Comparison of ENCODE assay signal across 30 mouse cellular contexts in genomic region chrX:141933899-141934298, GRCm38 (mm10). TPM values are rescaled to one million over a fixed set of nuclear protein-coding genes. Genes with fewer than 3 reads are reported as not detected.
DNase-seq lines count a peak whose midpoint lies in the region; ATAC-seq and TF ChIP-seq lines count a peak whose summit lies in the region.
"Had no signal": no experiment of that assay in that cellular context is flagged by ENCODE, and none has a peak within 500 bp of the region (broad histone marks: within the 10 kb centered on the region; RNA-seq: fewer than 3 reads in every experiment).

No protein-coding gene starts in this region.

- H3K4me3 ChIP-seq in kidney, postnatal 0 days (replicated peaks; ENCODE audit: low read depth, low read length), result no peak overlapping the region
- H3K4me3 ChIP-seq in heart, embryonic 11.5 days (ENCODE audit: low read depth, low read length), result no peak overlapping the region
- H3K4me3 ChIP-seq: heart, embryonic 15.5 days; hindbrain, embryonic 12.5 days; limb, embryonic 12.5 days; liver, embryonic 15.5 days; midbrain, embryonic 10.5 days; midbrain, embryonic 15.5 days; neural tube, embryonic 12.5 days had no signal

- no peaks in the 10 kb centered on the region for H3K4me1 ChIP-seq in kidney, postnatal 0 days (replicated peaks; ENCODE audit: insufficient read depth, low read length)
- H3K4me1 ChIP-seq in heart, embryonic 11.5 days (ENCODE audit: control insufficient read depth, insufficient read depth, low read length), result no peaks in the 10 kb centered on the region
- H3K4me1 ChIP-seq: heart, embryonic 15.5 days; hindbrain, embryonic 12.5 days; limb, embryonic 12.5 days; liver, embryonic 15.5 days; midbrain, embryonic 10.5 days; midbrain, embryonic 15.5 days; neural tube, embryonic 12.5 days had no signal

- no peak overlapping the region for H3K9ac ChIP-seq in kidney, postnatal 0 days (ENCODE audit: low read depth, low read length)
- no peak overlapping the region for H3K9ac ChIP-seq in heart, embryonic 11.5 days (ENCODE audit: low read depth, low read length)
- H3K9ac ChIP-seq: heart, embryonic 15.5 days; hindbrain, embryonic 12.5 days; limb, embryonic 12.5 days; liver, embryonic 15.5 days; lung, embryonic 14.5 days; midbrain, embryonic 15.5 days; neural tube, embryonic 12.5 days had no signal

- H3K4me2 ChIP-seq in kidney, postnatal 0 days (ENCODE audit: low read length), result no peak overlapping the region
- no peak overlapping the region for H3K4me2 ChIP-seq in heart, embryonic 11.5 days
- H3K4me2 ChIP-seq: heart, embryonic 15.5 days; hindbrain, embryonic 12.5 days; limb, embryonic 12.5 days; liver, embryonic 15.5 days; lung, embryonic 14.5 days; midbrain, embryonic 15.5 days; neural tube, embryonic 12.5 days had no signal

- WGBS in kidney, postnatal 0 days, result 39% methylated on average over 6 of the region's 6 CpGs
- 56% methylated on average over 6 of the region's 6 CpGs for WGBS in heart, embryonic 11.5 days (ENCODE audit: insufficient replicate concordance)

- no peaks in the 10 kb centered on the region for H3K9me3 ChIP-seq in kidney, postnatal 0 days (replicated peaks; ENCODE audit: low read length)
- no peaks in the 10 kb centered on the region for H3K9me3 ChIP-seq in heart, embryonic 11.5 days (replicated peaks; ENCODE audit: control insufficient read depth, low read length)
- H3K9me3 ChIP-seq: heart, embryonic 15.5 days; hindbrain, embryonic 12.5 days; limb, embryonic 12.5 days; liver, embryonic 15.5 days; midbrain, embryonic 10.5 days; midbrain, embryonic 15.5 days; neural tube, embryonic 12.5 days had no signal

- H3K27ac ChIP-seq in kidney, postnatal 0 days, result no peak overlapping the region
- no peak overlapping the region for H3K27ac ChIP-seq in heart, embryonic 11.5 days (ENCODE audit: low read depth, low read length)
- H3K27ac ChIP-seq: heart, embryonic 15.5 days; hindbrain, embryonic 12.5 days; limb, embryonic 12.5 days; liver, embryonic 15.5 days; midbrain, embryonic 10.5 days; midbrain, embryonic 15.5 days; neural tube, embryonic 12.5 days had no signal

- no peaks in the 10 kb centered on the region for H3K27me3 ChIP-seq in kidney, postnatal 0 days (ENCODE audit: insufficient read depth, low read length)
- no peaks in the 10 kb centered on the region for H3K27me3 ChIP-seq in heart, embryonic 11.5 days (ENCODE audit: control insufficient read depth, insufficient read depth, low read length)
- H3K27me3 ChIP-seq: heart, embryonic 15.5 days; neural tube, embryonic 12.5 days had no signal

- no peaks in the 10 kb centered on the region for H3K36me3 ChIP-seq in kidney, postnatal 0 days (ENCODE audit: insufficient read depth, low read length)
- H3K36me3 ChIP-seq in heart, embryonic 11.5 days (ENCODE audit: control insufficient read depth, insufficient read depth, low read length), result no peaks in the 10 kb centered on the region
- H3K36me3 ChIP-seq: heart, embryonic 15.5 days; hindbrain, embryonic 12.5 days; limb, embryonic 12.5 days; liver, embryonic 15.5 days; midbrain, embryonic 10.5 days; midbrain, embryonic 15.5 days; neural tube, embryonic 12.5 days had no signal

- no peak for ATAC-seq in kidney, postnatal 0 days (replicated peaks; ENCODE audit: low FRiP score, low read depth)
- ATAC-seq in heart, embryonic 11.5 days (replicated peaks; ENCODE audit: insufficient number of reproducible peaks, low FRiP score, low TSS enrichment), result no peak
- ATAC-seq: activated CD4-positive, CD25-positive, alpha-beta regulatory T cell, adult 4 months; intestine, embryonic 16.5 days; midbrain, embryonic 15.5 days had no signal

- TF ChIP-seq CTCF in kidney, postnatal 0 days (IDR thresholded peaks at IDR 0.05; ENCODE audit: low read depth), result no peak

- DNase-seq in kidney, postnatal 0 days (ENCODE audit: low spot score), result peak; percentile 3
- DNase-seq in kidney, postnatal 25 days, result no peak
- peak; percentile 10 for DNase-seq in embryo, embryonic 11 days
- peak; percentile 1 for DNase-seq in mesoderm, embryonic 11.5 days (ENCODE audit: low read depth, low spot score)
- DNase-seq in frontal cortex, postnatal 25 days (ENCODE audit: low spot score in 2 of 2), result no peak
- DNase-seq: adrenal gland, adult 2 months; adrenal gland, postnatal 36 days; B cell, adult 2 months; cerebellum, adult 2 months; cerebellum, postnatal 14 days; gastrocnemius, postnatal 10 days; kidney, adult 8-10 months; kidney, postnatal 10 days; layer of hippocampus, adult 9-11 months; lung, embryonic 14.5 days; lung, postnatal 14 days had no signal

RNA-seq across cellular contexts. Expression of gene Gm15294, which starts 58.9 kb away (rescaled TPM):
- polyA plus RNA-seq in kidney, postnatal 0 days (2015; fragmentation: Nextera tagmentation; extraction: Ambion mirVana), result 0.51 TPM in 1 of 2 replicates, not detected in the other
- polyA plus RNA-seq in heart, embryonic 11.5 days (2014; fragmentation: Nextera tagmentation; extraction: Ambion mirVana), result 0.54 TPM in 1 of 2 replicates, not detected in the other
- polyA plus RNA-seq: activated CD4-positive, CD25-positive, alpha-beta regulatory T cell, adult 4 months; adrenal gland, adult 2 months; cerebellum, adult 2 months; cortical plate, adult 2 months; gonadal fat pad, adult 2 months; heart, embryonic 15.5 days; hindbrain, embryonic 12.5 days; limb, embryonic 12.5 days; liver, adult 2 months; liver, embryonic 15.5 days; midbrain, embryonic 15.5 days; neural tube, embryonic 12.5 days; thymus, postnatal 0 days had no signal

Comparison
In these comparisons a context has a peak if more than half of its experiments do, and no peak if none do; other contexts are left out.
1. DNase-seq: peak in kidney, postnatal 0 days (single experiment), embryo, embryonic 11 days (single experiment) and mesoderm, embryonic 11.5 days (single experiment); none in kidney, postnatal 25 days (0 of 2) and frontal cortex, postnatal 25 days (0 of 2).